Mouse (Mus musculus) CH12.LX (cell line): ENCODE data around the gene Apbb1. TPM values are rescaled to one million over a fixed set of nuclear protein-coding genes. Genes with fewer than 3 reads are reported as not detected.

Experiments
- DNase-seq: peaks from one replicate; pipeline ENCODE4 v3.0.0-alpha.2; 2013; ENCODE audit errors: extremely low read depth
- H3K27ac ChIP-seq: 2 replicates; pipeline ENCODE4 v1.5.1; 2012; ENCODE audit warnings: low read depth, mild to moderate bottlenecking, control low read depth, moderate library complexity; ENCODE audit not compliant: insufficient read depth
- H3K27me3 ChIP-seq: replicated peaks from 2 replicates; pipeline ENCODE3; 2012; ENCODE audit warnings: inconsistent platforms
- H3K36me3 ChIP-seq, 2 experiments: replicated peaks in 1 of 2; 2 replicates each; pipeline versions ENCODE3 to v1.6.1; 2012; ENCODE audit warnings: inconsistent platforms in 1 of 2, low read length in 1 of 2, mild to moderate bottlenecking in 1 of 2, mixed read lengths in 1 of 2, moderate library complexity in 1 of 2; ENCODE audit not compliant: control insufficient read depth in 1 of 2, insufficient read depth in 1 of 2
- H3K4me1 ChIP-seq, 2 experiments: 2 replicates each; pipeline ENCODE4 v1.6.1; 2012; ENCODE audit warnings: inconsistent platforms in 1 of 2, moderate library complexity in 1 of 2; ENCODE audit not compliant: insufficient read depth in 2 of 2, control insufficient read depth in 1 of 2
- H3K4me2 ChIP-seq: 2 replicates; pipeline ENCODE4 v1.6.1; 2012; ENCODE audit warnings: low read depth, mild to moderate bottlenecking, control low read depth; ENCODE audit not compliant: poor library complexity, insufficient read depth, severe bottlenecking
- H3K4me3 ChIP-seq, 3 experiments: fragments of 150-350 bp in 1 of 3; sonication (generic) in 1 of 3; replicated peaks in 1 of 3; 2 replicates each; pipeline versions ENCODE3 to v1.5.1; 2011 to 2012; ENCODE audit warnings: low read depth in 2 of 3, low read length in 2 of 3, mild to moderate bottlenecking in 2 of 3, moderate library complexity in 2 of 3, control low read depth in 1 of 3, improper control_type of control experiment in 1 of 3, inconsistent platforms in 1 of 3, mixed read lengths in 1 of 3; ENCODE audit not compliant: poor library complexity in 1 of 3
- H3K79me2 ChIP-seq: replicated peaks from 2 replicates; pipeline ENCODE4 v1.6.1; 2012; ENCODE audit warnings: mild to moderate bottlenecking, moderate library complexity; ENCODE audit not compliant: control insufficient read depth, poor library complexity, insufficient read depth, severe bottlenecking; ENCODE audit errors: extremely low read depth
- H3K9ac ChIP-seq: 2 replicates; pipeline ENCODE4 v1.6.1; 2012; ENCODE audit warnings: low read depth, mild to moderate bottlenecking, control low read depth, moderate library complexity; ENCODE audit not compliant: insufficient read depth
- H3K9me3 ChIP-seq: replicated peaks from 2 replicates; pipeline ENCODE3; 2012; ENCODE audit warnings: low read length, inconsistent platforms, mixed read lengths
- BHLHE40 ChIP-seq: IDR thresholded peaks from 2 replicates; pipeline ENCODE4 v1.6.1; 2011; ENCODE audit warnings: mild to moderate bottlenecking, low read depth, low read length, improper control_type of control experiment
- CHD1 ChIP-seq: IDR thresholded peaks from 2 replicates; pipeline ENCODE4 v1.6.1; 2012; ENCODE audit warnings: low read depth, low read length, improper control_type of control experiment, inconsistent platforms
- CTCF ChIP-seq, 2 experiments: IDR thresholded peaks in 1 of 2; conservative IDR thresholded peaks in 1 of 2; 2 replicates each; pipeline ENCODE4 v1.5.1; 2011 to 2012; ENCODE audit warnings: low read depth in 2 of 2, low read length in 2 of 2, improper control_type of control experiment in 1 of 2, inconsistent platforms in 1 of 2, mild to moderate bottlenecking in 1 of 2, moderate library complexity in 1 of 2
- EP300 ChIP-seq: IDR thresholded peaks from 2 replicates; pipeline ENCODE4 v1.6.1; 2011; ENCODE audit warnings: low read length, improper control_type of control experiment
- JUN ChIP-seq: IDR thresholded peaks from 2 replicates; pipeline ENCODE4 v1.6.1; 2011; ENCODE audit warnings: low read depth, mild to moderate bottlenecking, low read length, improper control_type of control experiment, moderate library complexity; ENCODE audit not compliant: insufficient read depth
- MAFK ChIP-seq: IDR thresholded peaks from 2 replicates; pipeline ENCODE4 v1.6.1; 2011; ENCODE audit warnings: low read length, improper control_type of control experiment; ENCODE audit not compliant: insufficient replicate concordance
- MAX ChIP-seq: IDR thresholded peaks from 2 replicates; pipeline ENCODE4 v1.6.1; 2011; ENCODE audit warnings: low read length, improper control_type of control experiment
- MEF2A ChIP-seq: IDR thresholded peaks from 2 replicates; pipeline ENCODE4 v1.6.1; 2014; ENCODE audit warnings: low read depth, mild to moderate bottlenecking, inconsistent platforms, low read length, improper control_type of control experiment, borderline replicate concordance
- MXI1 ChIP-seq: IDR thresholded peaks from 2 replicates; pipeline ENCODE4 v1.6.1; 2011; ENCODE audit warnings: mild to moderate bottlenecking, low read depth, low read length, improper control_type of control experiment
- RAD21 ChIP-seq: IDR thresholded peaks from 2 replicates; pipeline ENCODE4 v1.6.1; 2011; ENCODE audit warnings: low read depth, mild to moderate bottlenecking, low read length, improper control_type of control experiment, moderate library complexity
- RCOR1 ChIP-seq: conservative IDR thresholded peaks from 2 replicates; pipeline ENCODE4 v1.6.1; 2012; ENCODE audit warnings: low read depth, mild to moderate bottlenecking, inconsistent platforms, low read length, improper control_type of control experiment
- SMC3 ChIP-seq: IDR thresholded peaks from 2 replicates; pipeline ENCODE4 v1.6.1; 2011; ENCODE audit warnings: low read depth, low read length, improper control_type of control experiment
- USF1 ChIP-seq: IDR thresholded peaks from 2 replicates; pipeline ENCODE4 v1.6.1; 2014; ENCODE audit warnings: low read depth, mild to moderate bottlenecking, inconsistent platforms, low read length, improper control_type of control experiment
- USF2 ChIP-seq: conservative IDR thresholded peaks from 2 replicates; pipeline ENCODE4 v1.6.1; 2011; ENCODE audit warnings: low read depth, low read length, improper control_type of control experiment
- dilution Hi-C: fragments of 300-500 bp; cut with MboI; formaldehyde crosslinking; loops from 2 replicates; pipeline ENCODE4 v1.14.3; 2020; ENCODE audit warnings: low sequenced_read_pairs; ENCODE audit not compliant: extremely low pct_unique_long_range_greater_than_20kb, extremely low pct_ligation_motif_present
- in situ Hi-C: fragments of 300-500 bp; cut with MboI; formaldehyde crosslinking; loops from 3 replicates; pipeline ENCODE4 v1.14.3; 2019; ENCODE audit warnings: low sequenced_read_pairs, low pct_ligation_motif_present, low pct_unique_long_range_greater_than_20kb, mixed read lengths
- polyA plus RNA-seq: library from polyadenylated mRNA; unstranded; fragments of >175 nt; gene quantifications from 2 replicates; pipeline ENCODE4 v1.2.1, GENCODE M21; 2012; ENCODE audit warnings: low read depth; ENCODE audit not compliant: insufficient read length
- total RNA-seq, 2 experiments: library from RNA; depleted of rRNA; stranded (reverse); fragments of 300-350 nt in 1 of 2; fragments of >200 nt in 1 of 2; gene quantifications; 2 replicates each; pipeline ENCODE4 v1.2.3; 2012 to 2014

Gene Apbb1
- total and polyA plus RNA-seq, 3 experiments: 1.2 to 3.2 (median 2.1) TPM

- no peaks in the 10 kb centered on the region for H3K36me3 ChIP-seq
- H3K4me3 ChIP-seq: no peak overlapping the region
- TF ChIP-seq USF2 (no peak), CHD1 (no peak), BHLHE40 (no peak), JUN (no peak), USF1 (no peak)
- peaks cover 0 to 14% of the 10 kb centered on the region in 2 experiments; a peak in 2 of 4 replicates for H3K4me1 ChIP-seq
- H3K9me3 ChIP-seq: no peaks in the 10 kb centered on the region
- no peak overlapping the region for H3K4me2 ChIP-seq
- no peak overlapping the region for H3K27ac ChIP-seq
- H3K79me2 ChIP-seq: no peaks in the 10 kb centered on the region
- no peaks in the 10 kb centered on the region for H3K27me3 ChIP-seq
- no peak overlapping the region for H3K9ac ChIP-seq
- DNase-seq: no peak
- dilution Hi-C loops: no loop called here
- in situ Hi-C loops: loop anchor here (10.0 kb wide), 2 partner anchors 53 to 123 kb away; partner anchors contain the start of genes Cnga4 and Fam160a2
These were observed 53.4 kb downstream of the Apbb1 start for GRCm38 (mm10) chr7:105528094-105528493.

GRCm38 (mm10) chr7:105527306-105527937, 54.0 kb downstream of the Apbb1 start:
- Histone ChIP-seq H3K4me3 (no peak overlapping the region), H3K9ac (no peak overlapping the region), H3K79me2 (no peaks in the 10 kb centered on the region), H3K36me3 (no peaks in the 10 kb centered on the region), H3K27ac (no peak overlapping the region), H3K9me3 (no peaks in the 10 kb centered on the region), H3K4me2 (no peak overlapping the region), H3K4me1 (peaks cover 0 to 17% of the 10 kb centered on the region in 2 experiments; a peak in 2 of 4 replicates), H3K27me3 (no peaks in the 10 kb centered on the region)
- dilution Hi-C loops (no loop called here), in situ Hi-C loops (loop anchor here (10.0 kb wide), 2 partner anchors 53 to 123 kb away; partner anchors contain the start of genes Cnga4 and Fam160a2)
- DNase-seq: peak; percentile 24
- no peak for TF ChIP-seq MEF2A
- peak; percentile 77 for TF ChIP-seq RAD21
- TF ChIP-seq SMC3: peak; percentile 54
- peak; percentile 16 to 80; a peak in 3 of 4 replicates for TF ChIP-seq CTCF (conservative IDR thresholded peaks at IDR 0.05 in 1 of 2, IDR thresholded peaks at IDR 0.05 in 1 of 2; ENCODE audit: low read depth in 2 of 2, low read length in 2 of 2)

GRCm38 (mm10) chr7:105524222-105524621, 57.2 kb downstream of the Apbb1 start:
- Histone ChIP-seq H3K4me3 (no peak overlapping the region), H3K4me1 (peaks cover 0 to 21% of the 10 kb centered on the region in 2 experiments; a peak in 2 of 4 replicates), H3K27ac (no peak overlapping the region), H3K27me3 (no peaks in the 10 kb centered on the region), H3K79me2 (no peaks in the 10 kb centered on the region), H3K9me3 (no peaks in the 10 kb centered on the region), H3K4me2 (no peak overlapping the region), H3K9ac (no peak overlapping the region), H3K36me3 (no peaks in the 10 kb centered on the region)
- TF ChIP-seq CTCF (conservative IDR thresholded peaks at IDR 0.05 in 1 of 2, IDR thresholded peaks at IDR 0.05 in 1 of 2; ENCODE audit: low read depth in 2 of 2, low read length in 2 of 2) (no peak), EP300 (no peak), MAFK (no peak), CHD1 (no peak), RCOR1 (no peak), MXI1 (no peak), MAX (no peak), USF1 (no peak)
- in situ Hi-C loops: loop anchor here (10.0 kb wide), 2 partner anchors 49 to 119 kb away; partner anchors contain the start of genes Cnga4 and Fam160a2
- dilution Hi-C loops: no loop called here
- DNase-seq: no peak
